Mouse (Mus musculus) CH12.LX (cell line): ENCODE measurements around the gene Lrriq4. TPM values are rescaled to one million over a fixed set of nuclear protein-coding genes. Genes with fewer than 3 reads are reported as not detected.

Source experiments
- DNase-seq: peaks from one replicate; pipeline ENCODE4 v3.0.0-alpha.2; 2013; ENCODE audit errors: extremely low read depth
- H3K27ac ChIP-seq: 2 replicates; pipeline ENCODE4 v1.5.1; 2012; ENCODE audit warnings: low read depth, mild to moderate bottlenecking, control low read depth, moderate library complexity; ENCODE audit not compliant: insufficient read depth
- H3K27me3 ChIP-seq: replicated peaks from 2 replicates; pipeline ENCODE3; 2012; ENCODE audit warnings: inconsistent platforms
- H3K36me3 ChIP-seq, 2 experiments: replicated peaks in 1 of 2; 2 replicates each; pipeline versions ENCODE3 to v1.6.1; 2012; ENCODE audit warnings: inconsistent platforms in 1 of 2, low read length in 1 of 2, mild to moderate bottlenecking in 1 of 2, mixed read lengths in 1 of 2, moderate library complexity in 1 of 2; ENCODE audit not compliant: control insufficient read depth in 1 of 2, insufficient read depth in 1 of 2
- H3K4me1 ChIP-seq, 2 experiments: 2 replicates each; pipeline ENCODE4 v1.6.1; 2012; ENCODE audit warnings: inconsistent platforms in 1 of 2, moderate library complexity in 1 of 2; ENCODE audit not compliant: insufficient read depth in 2 of 2, control insufficient read depth in 1 of 2
- H3K4me2 ChIP-seq: 2 replicates; pipeline ENCODE4 v1.6.1; 2012; ENCODE audit warnings: low read depth, mild to moderate bottlenecking, control low read depth; ENCODE audit not compliant: poor library complexity, insufficient read depth, severe bottlenecking
- H3K4me3 ChIP-seq, 3 experiments: fragments of 150-350 bp in 1 of 3; sonication (generic) in 1 of 3; replicated peaks in 1 of 3; 2 replicates each; pipeline versions ENCODE3 to v1.5.1; 2011 to 2012; ENCODE audit warnings: low read depth in 2 of 3, low read length in 2 of 3, mild to moderate bottlenecking in 2 of 3, moderate library complexity in 2 of 3, control low read depth in 1 of 3, improper control_type of control experiment in 1 of 3, inconsistent platforms in 1 of 3, mixed read lengths in 1 of 3; ENCODE audit not compliant: poor library complexity in 1 of 3
- H3K79me2 ChIP-seq: replicated peaks from 2 replicates; pipeline ENCODE4 v1.6.1; 2012; ENCODE audit warnings: mild to moderate bottlenecking, moderate library complexity; ENCODE audit not compliant: control insufficient read depth, poor library complexity, insufficient read depth, severe bottlenecking; ENCODE audit errors: extremely low read depth
- H3K9ac ChIP-seq: 2 replicates; pipeline ENCODE4 v1.6.1; 2012; ENCODE audit warnings: low read depth, mild to moderate bottlenecking, control low read depth, moderate library complexity; ENCODE audit not compliant: insufficient read depth
- H3K9me3 ChIP-seq: replicated peaks from 2 replicates; pipeline ENCODE3; 2012; ENCODE audit warnings: low read length, inconsistent platforms, mixed read lengths
- ELF1 ChIP-seq: IDR thresholded peaks from 2 replicates; pipeline ENCODE4 v1.6.1; 2014; ENCODE audit warnings: low read depth, mild to moderate bottlenecking, inconsistent platforms, low read length, improper control_type of control experiment
- EP300 ChIP-seq: IDR thresholded peaks from 2 replicates; pipeline ENCODE4 v1.6.1; 2011; ENCODE audit warnings: low read length, improper control_type of control experiment
- ETS1 ChIP-seq: conservative IDR thresholded peaks from 2 replicates; pipeline ENCODE4 v1.6.1; 2012; ENCODE audit warnings: low read depth, mild to moderate bottlenecking, inconsistent platforms, low read length, improper control_type of control experiment, moderate library complexity
- IRF4 ChIP-seq: IDR thresholded peaks from 2 replicates; pipeline ENCODE4 v1.6.1; 2014; ENCODE audit warnings: low read depth, mild to moderate bottlenecking, inconsistent platforms, low read length, improper control_type of control experiment
- JUN ChIP-seq: IDR thresholded peaks from 2 replicates; pipeline ENCODE4 v1.6.1; 2011; ENCODE audit warnings: low read depth, mild to moderate bottlenecking, low read length, improper control_type of control experiment, moderate library complexity; ENCODE audit not compliant: insufficient read depth
- MAX ChIP-seq: IDR thresholded peaks from 2 replicates; pipeline ENCODE4 v1.6.1; 2011; ENCODE audit warnings: low read length, improper control_type of control experiment
- MAZ ChIP-seq: IDR thresholded peaks from 2 replicates; pipeline ENCODE4 v1.6.1; 2012; ENCODE audit warnings: low read depth, mild to moderate bottlenecking, inconsistent platforms, low read length, improper control_type of control experiment, moderate library complexity
- MXI1 ChIP-seq: IDR thresholded peaks from 2 replicates; pipeline ENCODE4 v1.6.1; 2011; ENCODE audit warnings: mild to moderate bottlenecking, low read depth, low read length, improper control_type of control experiment
- MYC ChIP-seq: IDR thresholded peaks from 2 replicates; pipeline ENCODE4 v1.6.1; 2011; ENCODE audit warnings: low read depth, mild to moderate bottlenecking, improper control_type of control experiment, low read length
- NRF1 ChIP-seq: IDR thresholded peaks from 2 replicates; pipeline ENCODE4 v1.6.1; 2014; ENCODE audit warnings: low read depth, mild to moderate bottlenecking, inconsistent platforms, low read length, improper control_type of control experiment, moderate library complexity
- PAX5 ChIP-seq: IDR thresholded peaks from 2 replicates; pipeline ENCODE4 v1.6.1; 2012; ENCODE audit warnings: low read length, inconsistent platforms, mixed read lengths
- POLR2A ChIP-seq: IDR thresholded peaks from 2 replicates; pipeline ENCODE4 v1.6.1; 2011; ENCODE audit warnings: low read depth, mild to moderate bottlenecking, improper control_type of control experiment, low read length
- TBP ChIP-seq: conservative IDR thresholded peaks from 2 replicates; pipeline ENCODE4 v1.6.1; 2011; ENCODE audit warnings: low read depth, low read length, improper control_type of control experiment
- TCF12 ChIP-seq: IDR thresholded peaks from 2 replicates; pipeline ENCODE4 v1.6.1; 2014; ENCODE audit warnings: low read depth, mild to moderate bottlenecking, inconsistent platforms, low read length, improper control_type of control experiment
- USF1 ChIP-seq: IDR thresholded peaks from 2 replicates; pipeline ENCODE4 v1.6.1; 2014; ENCODE audit warnings: low read depth, mild to moderate bottlenecking, inconsistent platforms, low read length, improper control_type of control experiment
- ZC3H11A ChIP-seq: IDR thresholded peaks from 2 replicates; pipeline ENCODE4 v1.6.1; 2012; ENCODE audit warnings: low read depth, mild to moderate bottlenecking, inconsistent platforms, low read length, improper control_type of control experiment
- ZKSCAN1 ChIP-seq: IDR thresholded peaks from 2 replicates; pipeline ENCODE4 v1.6.1; 2012; ENCODE audit warnings: low read depth, inconsistent platforms, low read length, improper control_type of control experiment, borderline replicate concordance
- ZMIZ1 ChIP-seq: IDR thresholded peaks from 2 replicates; pipeline ENCODE4 v1.6.1; 2012; ENCODE audit warnings: low read depth, mild to moderate bottlenecking, inconsistent platforms, low read length, improper control_type of control experiment
- ZNF384 ChIP-seq: IDR thresholded peaks from 2 replicates; pipeline ENCODE4 v1.6.1; 2012; ENCODE audit warnings: low read depth, low read length, improper control_type of control experiment, inconsistent platforms
- dilution Hi-C: fragments of 300-500 bp; cut with MboI; formaldehyde crosslinking; loops from 2 replicates; pipeline ENCODE4 v1.14.3; 2020; ENCODE audit warnings: low sequenced_read_pairs; ENCODE audit not compliant: extremely low pct_unique_long_range_greater_than_20kb, extremely low pct_ligation_motif_present
- in situ Hi-C: fragments of 300-500 bp; cut with MboI; formaldehyde crosslinking; loops from 3 replicates; pipeline ENCODE4 v1.14.3; 2019; ENCODE audit warnings: low sequenced_read_pairs, low pct_ligation_motif_present, low pct_unique_long_range_greater_than_20kb, mixed read lengths
- polyA plus RNA-seq: library from polyadenylated mRNA; unstranded; fragments of >175 nt; gene quantifications from 2 replicates; pipeline ENCODE4 v1.2.1, GENCODE M21; 2012; ENCODE audit warnings: low read depth; ENCODE audit not compliant: insufficient read length
- total RNA-seq, 2 experiments: library from RNA; depleted of rRNA; stranded (reverse); fragments of 300-350 nt in 1 of 2; fragments of >200 nt in 1 of 2; gene quantifications; 2 replicates each; pipeline ENCODE4 v1.2.3; 2012 to 2014

The Lrriq4 gene
- total and polyA plus RNA-seq, 3 experiments: not detected

GRCm38 (mm10) chr3:30597271-30597670 lies 47.0 kb upstream of the Lrriq4 start:
- Histone ChIP-seq H3K9me3 (no peaks in the 10 kb centered on the region), H3K36me3 (no peaks in the 10 kb centered on the region), H3K4me1 (peaks cover 5 to 14% of the 10 kb centered on the region in 2 experiments), H3K27me3 (no peaks in the 10 kb centered on the region), H3K79me2 (no peaks in the 10 kb centered on the region), H3K4me2 (no peak overlapping the region), H3K27ac (no peak overlapping the region), H3K9ac (no peak overlapping the region), H3K4me3 (no peak overlapping the region)
- dilution Hi-C loops: no loop called here
- in situ Hi-C loops: loop anchor here (10.0 to 25.0 kb wide), 3 partner anchors 215 to 548 kb away; partner anchors contain the start of genes Cldn11 and Prkci
- no peak for DNase-seq
- TF ChIP-seq PAX5: no peak
- no peak for TF ChIP-seq TBP
- no peak for TF ChIP-seq NRF1
- no peak for TF ChIP-seq MXI1
- TF ChIP-seq POLR2A: no peak
- TF ChIP-seq MAX: no peak
- TF ChIP-seq ELF1: no peak
- no peak for TF ChIP-seq ZNF384
- no peak for TF ChIP-seq MAZ
- no peak for TF ChIP-seq ZKSCAN1
- no peak for TF ChIP-seq JUN
- no peak for TF ChIP-seq MYC
- TF ChIP-seq ZC3H11A: no peak
- no peak for TF ChIP-seq USF1
- no peak for TF ChIP-seq EP300
- no peak for TF ChIP-seq IRF4
- TF ChIP-seq, all 38 proteins: peak for 0

- H3K4me1 ChIP-seq: peaks cover 2 to 20% of the 10 kb centered on the region in 2 experiments; a peak in 3 of 4 replicates
- peak within 1 kb of the TSS; percentile 44 for H3K27ac ChIP-seq
- no peaks in the 10 kb centered on the region for H3K9me3 ChIP-seq
- peak within 1 kb of the TSS; percentile 48 for H3K4me2 ChIP-seq
- H3K36me3 ChIP-seq: peaks cover 5 to 10% of the 10 kb centered on the region in 2 experiments
- in situ Hi-C loops: loop anchor here (10.0 to 25.0 kb wide), 3 partner anchors 212 to 545 kb away; partner anchors contain the start of genes Cldn11 and Prkci
- TF ChIP-seq ETS1 (no peak), MAX (0 out of 2 replicates have a peak, but pooled peaks have one; percentile 12), TCF12 (peak; percentile 43; the same call in 1 of the 2 replicates), ZMIZ1 (no peak), MXI1 (peak; percentile 59)
- H3K79me2 ChIP-seq: peaks cover 22% of the 10 kb centered on the region
- peak within 1 kb of the TSS; percentile 45 to 77 (median 62) for H3K4me3 ChIP-seq
- DNase-seq: no peak
- no peaks in the 10 kb centered on the region for H3K27me3 ChIP-seq
- H3K9ac ChIP-seq: peak within 1 kb of the TSS; percentile 31
- dilution Hi-C loops: no loop called here
Observed at GRCm38 (mm10) chr3:30599711-30600545, 44.4 kb upstream of the Lrriq4 start, which contains the start of gene Actrt3. TSS of gene Actrt3 (minus strand) at chr3:30599939.
